Mouse (Mus musculus): ENCODE results near the gene Nae1. TPM values are rescaled to one million over a fixed set of nuclear protein-coding genes. Genes with fewer than 3 reads are reported as not detected.

Nae1 gene
- polyA plus RNA-seq, 1 experiment from 2014 or later: 78.1 TPM

DNA sequence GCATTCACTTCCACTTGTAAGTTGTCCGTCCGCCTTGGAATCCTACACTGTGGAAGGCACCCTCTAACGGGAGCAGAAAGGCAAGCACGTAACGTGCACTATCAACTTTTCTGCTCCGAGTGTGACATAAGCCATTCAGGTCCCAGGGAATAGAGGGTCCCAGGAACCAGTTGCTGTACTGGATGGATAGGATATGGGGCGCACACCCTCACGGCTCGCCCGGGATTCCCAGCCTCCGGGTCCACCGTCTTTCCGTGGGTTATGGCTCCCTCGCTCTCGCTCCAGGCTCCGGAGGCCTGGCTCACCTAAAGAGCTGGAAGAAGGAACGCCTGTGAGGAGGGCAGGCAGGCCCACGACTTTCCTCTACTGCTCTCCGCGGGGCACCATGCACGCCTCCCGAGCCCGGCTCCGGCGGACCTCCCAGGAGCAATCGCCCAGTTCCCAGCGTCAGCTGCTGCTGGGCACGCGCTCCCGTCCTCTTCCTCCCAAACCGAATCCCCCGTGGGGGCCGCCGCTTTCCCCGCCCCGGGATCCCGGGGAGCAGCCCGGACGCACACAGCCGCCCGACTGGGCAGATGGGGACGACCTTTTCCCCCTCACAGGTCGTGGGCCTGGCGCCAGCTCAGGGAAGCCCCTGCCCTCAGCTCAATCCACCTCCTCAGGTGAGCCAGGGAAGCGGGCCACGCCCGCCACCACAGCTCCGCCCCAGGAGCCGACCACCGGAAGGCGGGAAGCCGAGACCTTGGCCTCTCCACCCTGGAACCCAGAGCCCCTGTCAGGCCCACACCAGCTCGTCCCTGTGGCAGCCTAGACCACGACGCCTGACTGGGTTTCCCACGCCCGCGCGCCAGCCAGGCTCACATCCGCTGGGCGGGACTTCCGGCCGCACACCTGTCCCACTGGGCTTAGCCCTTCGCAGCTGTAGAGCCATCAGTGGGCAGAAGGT, 25.1 kb downstream of the Nae1 start, which contains the start of gene Terb1:
Gene Terb1 (minus strand): TSS at position 850 of the 946 bp plus-strand sequence.
- Histone ChIP-seq H3K4me1 (ENCODE audit: control insufficient read depth, insufficient read depth, low read length) (peaks cover 2% of the 10 kb centered on the region; the same call in 1 of the 2 replicates), H3K4me3 (ENCODE audit: low read depth, low read length) (peak within 1 kb of the TSS; percentile 55), H3K9me3 (replicated peaks; ENCODE audit: control insufficient read depth, low read length) (no peaks in the 10 kb centered on the region), H3K27ac (ENCODE audit: low read depth, low read length) (no peak within 1 kb of the TSS), H3K9ac (ENCODE audit: low read depth, low read length) (peak within 1 kb of the TSS; percentile 62), H3K27me3 (ENCODE audit: control insufficient read depth, insufficient read depth, low read length) (no peaks in the 10 kb centered on the region), H3K36me3 (ENCODE audit: control insufficient read depth, insufficient read depth, low read length) (peaks cover 5% of the 10 kb centered on the region; the same call in 1 of the 2 replicates), H3K4me2 (peak within 1 kb of the TSS; percentile 89)
- 2% methylated on average over 62 of the region's 64 CpGs for WGBS (ENCODE audit: insufficient replicate concordance)
- ATAC-seq (replicated peaks; ENCODE audit: insufficient number of reproducible peaks, low FRiP score, low TSS enrichment): peak; percentile 72

DNA sequence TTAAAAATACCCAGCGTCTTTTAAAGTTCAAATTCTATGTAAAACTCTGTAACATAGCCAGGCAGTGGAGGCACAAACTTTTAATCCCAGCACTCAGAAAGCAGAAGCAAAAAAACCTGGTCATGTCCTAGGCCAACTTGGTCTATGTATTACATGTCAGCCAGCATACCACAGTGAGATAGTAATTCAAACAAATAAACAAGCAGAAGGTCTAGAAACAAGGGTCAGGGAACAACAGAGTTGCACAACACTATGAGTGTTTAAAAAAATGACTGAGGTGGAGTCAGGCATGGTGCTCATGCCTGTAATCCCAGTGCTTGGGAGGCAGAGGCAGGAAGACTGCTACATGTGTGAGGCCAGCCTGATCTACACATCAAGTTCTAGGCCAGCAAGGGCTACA, 55.3 kb downstream of the Nae1 start:
- ATAC-seq (replicated peaks; ENCODE audit: insufficient number of reproducible peaks, low FRiP score, low TSS enrichment): no peak
- H3K27ac ChIP-seq (ENCODE audit: low read depth, low read length): no peak overlapping the region
- 39% methylated on average over 1 of the region's 1 CpGs for WGBS (ENCODE audit: insufficient replicate concordance)

GRCm38 (mm10) chr8:104472465-104472864, 62.0 kb downstream of the Nae1 start:
- Histone ChIP-seq H3K27me3 (ENCODE audit: control insufficient read depth, insufficient read depth, low read length) (no peaks in the 10 kb centered on the region), H3K36me3 (ENCODE audit: control insufficient read depth, insufficient read depth, low read length) (no peaks in the 10 kb centered on the region), H3K9ac (ENCODE audit: low read depth, low read length) (no peak overlapping the region), H3K9me3 (replicated peaks; ENCODE audit: control insufficient read depth, low read length) (no peaks in the 10 kb centered on the region), H3K27ac (ENCODE audit: low read depth, low read length) (no peak overlapping the region), H3K4me2 (no peak overlapping the region), H3K4me3 (ENCODE audit: low read depth, low read length) (no peak overlapping the region), H3K4me1 (ENCODE audit: control insufficient read depth, insufficient read depth, low read length) (no peaks in the 10 kb centered on the region)
- no peak for ATAC-seq (replicated peaks; ENCODE audit: insufficient number of reproducible peaks, low FRiP score, low TSS enrichment)
- 75% methylated on average over 3 of the region's 3 CpGs for WGBS (ENCODE audit: insufficient replicate concordance)

More for the DNA sequence above, 55.3 kb downstream of the Nae1 start:
- Histone ChIP-seq H3K4me1 (ENCODE audit: control insufficient read depth, insufficient read depth, low read length) (no peaks in the 10 kb centered on the region), H3K36me3 (ENCODE audit: control insufficient read depth, insufficient read depth, low read length) (no peaks in the 10 kb centered on the region), H3K4me3 (ENCODE audit: low read depth, low read length) (no peak overlapping the region), H3K4me2 (no peak overlapping the region), H3K27me3 (ENCODE audit: control insufficient read depth, insufficient read depth, low read length) (no peaks in the 10 kb centered on the region), H3K9ac (ENCODE audit: low read depth, low read length) (no peak overlapping the region), H3K9me3 (replicated peaks; ENCODE audit: control insufficient read depth, low read length) (no peaks in the 10 kb centered on the region)

- Histone ChIP-seq H3K27ac (ENCODE audit: low read depth, low read length) (no peak overlapping the region), H3K4me1 (ENCODE audit: control insufficient read depth, insufficient read depth, low read length) (no peaks in the 10 kb centered on the region), H3K36me3 (ENCODE audit: control insufficient read depth, insufficient read depth, low read length) (no peaks in the 10 kb centered on the region), H3K4me3 (ENCODE audit: low read depth, low read length) (no peak overlapping the region), H3K9ac (ENCODE audit: low read depth, low read length) (no peak overlapping the region), H3K9me3 (replicated peaks; ENCODE audit: control insufficient read depth, low read length) (no peaks in the 10 kb centered on the region), H3K4me2 (no peak overlapping the region), H3K27me3 (ENCODE audit: control insufficient read depth, insufficient read depth, low read length) (no peaks in the 10 kb centered on the region)
- 60% methylated on average over 2 of the region's 2 CpGs for WGBS (ENCODE audit: insufficient replicate concordance)
- ATAC-seq (replicated peaks; ENCODE audit: insufficient number of reproducible peaks, low FRiP score, low TSS enrichment): no peak
Observed at GRCm38 (mm10) chr8:104467463-104467862, 67.0 kb downstream of the Nae1 start.

Other genes starting within 250 kb of the Nae1 start
- gene Cmtm2a, start 241.5 kb downstream of the Nae1 start, polyA plus RNA-seq (2014; fragmentation: Nextera tagmentation; extraction: Ambion mirVana): not detected in 2 replicates
- not detected in 2 replicates for gene Gm45711, start 224.6 kb downstream of the Nae1 start, polyA plus RNA-seq (2014; fragmentation: Nextera tagmentation; extraction: Ambion mirVana)
- not detected in 2 replicates for gene Cmtm1, start 224.5 kb downstream of the Nae1 start, polyA plus RNA-seq (2014; fragmentation: Nextera tagmentation; extraction: Ambion mirVana)
- gene Gm11020, start 213.1 kb downstream of the Nae1 start, polyA plus RNA-seq (2014; fragmentation: Nextera tagmentation; extraction: Ambion mirVana): not detected in 2 replicates
- gene Cmtm2b, start 212.4 kb downstream of the Nae1 start, polyA plus RNA-seq (2014; fragmentation: Nextera tagmentation; extraction: Ambion mirVana): not detected in 2 replicates
- 106 and 112 TPM in 2 replicates for gene Cmtm3, start 195.2 kb downstream of the Nae1 start, polyA plus RNA-seq (2014; fragmentation: Nextera tagmentation; extraction: Ambion mirVana)
- 1.9 and 2.2 TPM in 2 replicates for gene Cmtm4, start 138.8 kb downstream of the Nae1 start, polyA plus RNA-seq (2014; fragmentation: Nextera tagmentation; extraction: Ambion mirVana)
- gene Dync1li2, start 91.6 kb downstream of the Nae1 start, polyA plus RNA-seq (2014; fragmentation: Nextera tagmentation; extraction: Ambion mirVana): 43.0 and 52.9 TPM in 2 replicates
- 0.39 TPM in 1 of 2 replicates, not detected in the other for gene Terb1, start 24.7 kb downstream of the Nae1 start, polyA plus RNA-seq (2014; fragmentation: Nextera tagmentation; extraction: Ambion mirVana)
- gene Car7, start 52 bp upstream of the Nae1 start, polyA plus RNA-seq (2014; fragmentation: Nextera tagmentation; extraction: Ambion mirVana): 0.34 and 0.68 TPM in 2 replicates
- gene Pdp2, start 56.8 kb upstream of the Nae1 start, polyA plus RNA-seq (2014; fragmentation: Nextera tagmentation; extraction: Ambion mirVana): 9.5 and 10.2 TPM in 2 replicates
- 14.5 and 16.4 TPM in 2 replicates for gene Cdh16, start 89.8 kb upstream of the Nae1 start, polyA plus RNA-seq (2014; fragmentation: Nextera tagmentation; extraction: Ambion mirVana)
- gene Rrad, start 96.7 kb upstream of the Nae1 start, polyA plus RNA-seq (2014; fragmentation: Nextera tagmentation; extraction: Ambion mirVana): 300 and 328 TPM in 2 replicates
- 189 and 199 TPM in 2 replicates for gene Ciao2b, start 107.3 kb upstream of the Nae1 start, polyA plus RNA-seq (2014; fragmentation: Nextera tagmentation; extraction: Ambion mirVana)
- gene Ces2a, start 199.4 kb upstream of the Nae1 start, polyA plus RNA-seq (2014; fragmentation: Nextera tagmentation; extraction: Ambion mirVana): not detected in 2 replicates